Mouse (Mus musculus): Measurements from ENCODE around the gene Leap2.
"Not testable (repeated sequence)": the region's sequence is repeated elsewhere in the genome, so short reads cannot be mapped to it uniquely, and the experiment has no call there.

Gene Leap2

DNA sequence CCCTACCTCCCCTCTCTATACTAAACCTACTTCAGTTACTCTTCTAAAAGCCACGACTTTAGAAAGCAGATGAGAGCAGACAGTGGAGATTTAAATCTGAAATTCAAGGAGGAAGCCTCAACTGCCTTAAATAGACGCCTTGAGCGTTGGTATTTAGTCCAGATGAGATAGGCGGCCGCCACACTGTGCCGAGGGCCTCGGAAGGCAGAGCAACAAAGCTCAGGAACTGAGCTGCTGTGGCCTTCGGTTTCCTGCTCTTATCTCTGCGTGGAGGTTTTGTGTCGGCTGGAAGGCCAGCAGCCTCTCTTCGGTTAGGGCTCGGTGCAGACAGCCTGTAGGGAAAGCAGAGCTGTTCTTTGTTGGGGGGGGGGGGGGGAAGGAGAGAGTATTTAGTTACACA, 19.0 kb upstream of the Leap2 start:
- no peak for DNase-seq (ENCODE audit: low spot score)

DNA sequence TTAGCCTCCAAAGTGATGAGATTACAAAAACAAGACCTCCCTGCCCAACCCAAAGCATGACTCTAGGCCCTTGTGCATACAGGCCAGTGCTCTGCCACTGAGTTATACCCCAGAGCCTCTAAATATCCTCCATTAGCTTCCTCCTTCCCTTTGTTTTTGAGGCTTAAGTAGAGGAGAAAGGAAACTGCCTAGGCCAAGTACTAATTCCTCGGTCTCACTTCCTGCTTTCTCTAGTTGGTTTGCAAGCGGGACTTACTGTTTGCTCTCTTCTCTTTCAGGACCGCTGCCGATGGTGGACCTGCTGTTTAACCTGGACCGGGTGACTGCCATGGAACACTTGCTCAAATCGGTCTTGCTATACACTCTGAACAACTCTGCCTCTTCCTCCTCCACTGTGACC, 13.4 kb upstream of the Leap2 start:
- no peak for DNase-seq (ENCODE audit: low spot score)

DNA sequence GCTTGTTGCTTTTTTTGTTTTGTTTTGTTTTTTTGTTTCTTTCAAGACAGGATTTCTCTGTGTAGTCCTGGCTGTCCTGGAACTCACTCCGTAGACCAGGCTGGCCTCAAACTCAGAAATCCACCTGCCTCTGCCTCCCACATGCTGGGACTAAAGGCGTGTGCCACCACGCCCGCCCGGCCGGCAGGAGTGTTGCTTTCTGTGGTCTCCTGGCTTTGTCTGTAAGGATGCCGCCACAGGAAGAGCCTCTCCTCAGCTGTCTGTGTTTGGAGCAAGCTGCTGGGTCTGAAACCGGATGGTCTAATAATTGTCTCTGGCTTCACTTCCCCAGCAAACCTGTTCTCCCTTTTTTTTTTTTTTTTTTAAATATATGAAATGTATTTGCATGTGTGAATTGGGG, 12.5 kb upstream of the Leap2 start:
- no peak for DNase-seq (ENCODE audit: low spot score)

DNA sequence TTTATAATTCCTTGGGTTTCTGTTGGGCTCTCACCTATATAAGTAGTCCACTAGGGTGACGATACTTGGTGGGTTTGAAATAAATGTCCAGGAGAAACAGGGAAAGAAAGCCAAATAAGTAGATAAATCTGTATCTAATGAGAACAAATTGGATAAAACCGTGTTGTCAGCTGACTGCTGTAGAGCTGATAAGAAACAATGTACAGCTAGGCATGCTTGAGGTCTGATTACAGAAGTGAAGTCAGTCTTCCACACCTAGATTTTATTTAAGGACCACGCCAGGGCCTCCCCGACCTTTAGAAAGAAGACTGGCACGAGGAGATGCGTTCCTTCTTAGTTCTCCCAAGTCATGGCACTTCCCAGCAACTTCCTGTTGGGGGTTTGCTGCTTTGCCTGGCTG, 10.1 kb upstream of the Leap2 start:
- no peak for DNase-seq (ENCODE audit: low spot score)

DNA sequence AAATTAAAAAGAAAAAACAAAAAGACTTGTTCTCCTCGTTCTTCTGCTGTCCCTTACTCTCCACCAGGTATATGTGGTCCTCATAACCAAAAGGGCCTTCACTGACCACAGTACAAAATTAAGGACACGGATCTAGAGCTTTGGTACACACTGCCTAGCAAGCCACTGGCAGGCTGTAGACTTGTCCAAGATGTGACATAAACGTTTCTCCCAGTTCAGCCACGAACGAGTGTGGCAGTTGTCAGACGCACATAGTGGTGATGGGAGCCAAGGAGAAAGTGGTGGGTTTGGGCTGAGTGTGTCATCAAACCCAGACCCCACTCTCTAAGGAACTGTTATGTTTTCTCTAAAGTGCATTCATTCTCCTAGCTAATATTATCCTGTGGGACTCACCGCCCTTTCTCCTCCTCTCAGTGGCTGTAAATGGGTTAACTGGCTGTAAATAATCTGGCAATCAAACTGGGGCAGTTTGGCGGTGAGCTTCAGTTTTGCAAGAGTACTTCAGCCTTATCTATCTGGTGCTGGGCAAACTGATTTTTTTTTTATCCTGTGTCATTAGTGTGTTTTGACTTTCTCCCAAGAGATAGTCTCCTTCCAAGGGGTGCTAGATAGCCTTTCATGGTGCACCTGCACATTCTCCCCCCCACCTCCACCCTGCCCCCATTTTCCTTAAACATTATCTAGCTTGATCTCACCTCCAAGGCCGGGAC, 8.5 kb upstream of the Leap2 start:
- peak; percentile 22 for DNase-seq (ENCODE audit: low spot score)

DNA sequence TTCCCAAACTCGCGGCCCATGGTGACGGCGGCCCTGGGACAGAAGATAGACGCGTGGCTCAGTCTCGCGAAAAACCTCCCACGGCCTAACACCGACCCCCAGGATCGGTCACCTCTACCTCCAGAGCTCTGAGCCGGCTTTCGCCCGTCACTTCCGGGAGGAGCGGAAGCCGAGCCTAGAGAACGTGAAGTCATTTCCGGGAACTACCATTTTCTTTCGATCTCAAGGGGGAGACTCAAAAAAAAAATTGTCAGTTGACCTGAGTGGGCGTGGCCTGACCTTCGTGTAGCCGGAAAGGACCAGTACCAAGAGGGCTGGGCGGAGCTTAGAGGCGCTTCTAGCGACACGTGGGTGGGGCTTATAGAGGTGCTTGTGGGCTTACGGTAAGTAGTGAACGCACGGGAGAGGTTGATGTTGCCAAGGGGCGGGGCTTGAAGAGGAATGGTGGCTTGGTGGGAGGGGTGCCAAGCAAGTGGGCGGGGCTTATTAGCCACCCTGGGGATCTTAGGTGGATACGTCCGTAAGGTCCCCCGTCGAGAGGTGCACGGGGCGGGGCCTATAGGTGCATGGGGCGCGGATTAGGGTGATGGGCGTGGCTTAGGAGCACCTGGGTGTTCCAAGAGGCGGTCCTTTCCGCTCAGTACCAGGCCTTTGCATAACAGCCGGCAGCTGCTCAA, 7.8 kb upstream of the Leap2 start, which contains the start of the genes Uqcrq and Gdf9:
TSS of gene Uqcrq (minus strand) at position 162 of the 677 bp plus-strand sequence.
TSS of gene Gdf9 (plus strand) at position 354 of the 677 bp plus-strand sequence.
- peak; percentile 99 for DNase-seq (ENCODE audit: low spot score)

DNA sequence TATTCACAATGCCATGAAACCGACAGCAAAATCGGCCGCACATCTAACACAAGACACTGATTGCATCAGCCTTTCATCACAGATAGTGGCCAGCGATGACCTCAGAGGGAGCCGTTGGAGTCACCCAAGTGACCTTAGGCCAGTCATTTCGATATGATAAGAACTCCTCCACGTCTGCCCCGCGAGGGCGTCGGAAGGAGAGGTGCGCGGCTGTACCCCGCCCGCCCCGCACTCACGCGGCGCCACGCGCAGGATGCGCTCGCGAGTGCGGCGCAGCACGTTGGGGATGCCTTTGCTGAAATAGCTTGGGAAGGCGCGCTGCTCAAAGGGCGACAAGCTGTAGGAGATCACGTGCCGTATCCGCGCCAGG, 7.3 kb upstream of the Leap2 start:
- no peak for DNase-seq (ENCODE audit: low spot score)

DNA sequence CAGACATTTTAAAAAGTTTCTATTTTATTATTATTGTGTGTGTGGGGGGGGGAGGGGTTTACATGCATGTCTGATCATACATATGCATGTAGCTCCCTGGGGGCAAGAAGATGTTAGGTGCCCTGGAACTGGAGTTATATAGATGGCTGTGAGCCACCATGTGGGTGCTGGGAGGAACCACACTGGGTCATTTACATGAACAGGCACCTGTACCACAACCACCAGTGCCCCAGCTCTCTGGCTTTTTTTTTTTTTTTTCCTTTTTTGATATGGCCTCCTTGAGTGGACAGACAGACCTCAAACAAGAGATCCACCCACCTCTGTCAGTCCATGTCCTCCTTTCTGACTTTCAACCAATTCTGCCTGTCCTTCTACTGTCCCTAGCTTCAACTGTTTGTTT, 6.2 kb upstream of the Leap2 start:
- no peak for DNase-seq (ENCODE audit: low spot score)

DNA sequence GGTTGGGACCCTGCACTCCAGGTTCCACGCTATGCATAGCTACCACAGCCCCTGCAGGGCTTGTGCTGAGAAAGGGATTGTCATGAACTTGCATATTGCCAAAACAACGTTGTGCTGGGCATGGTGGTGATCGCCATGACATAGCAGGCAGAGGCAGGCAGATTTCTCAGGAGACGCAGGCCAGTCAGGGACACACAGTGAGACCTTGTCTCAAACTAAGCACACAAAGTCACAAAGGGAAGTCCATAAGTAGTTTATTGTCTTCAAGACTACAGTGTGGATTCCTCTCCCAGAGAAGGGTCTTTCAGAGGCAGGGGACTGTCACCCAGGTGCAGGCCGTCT, 5.7 kb upstream of the Leap2 start:
- DNase-seq (ENCODE audit: low spot score), result no peak

DNA sequence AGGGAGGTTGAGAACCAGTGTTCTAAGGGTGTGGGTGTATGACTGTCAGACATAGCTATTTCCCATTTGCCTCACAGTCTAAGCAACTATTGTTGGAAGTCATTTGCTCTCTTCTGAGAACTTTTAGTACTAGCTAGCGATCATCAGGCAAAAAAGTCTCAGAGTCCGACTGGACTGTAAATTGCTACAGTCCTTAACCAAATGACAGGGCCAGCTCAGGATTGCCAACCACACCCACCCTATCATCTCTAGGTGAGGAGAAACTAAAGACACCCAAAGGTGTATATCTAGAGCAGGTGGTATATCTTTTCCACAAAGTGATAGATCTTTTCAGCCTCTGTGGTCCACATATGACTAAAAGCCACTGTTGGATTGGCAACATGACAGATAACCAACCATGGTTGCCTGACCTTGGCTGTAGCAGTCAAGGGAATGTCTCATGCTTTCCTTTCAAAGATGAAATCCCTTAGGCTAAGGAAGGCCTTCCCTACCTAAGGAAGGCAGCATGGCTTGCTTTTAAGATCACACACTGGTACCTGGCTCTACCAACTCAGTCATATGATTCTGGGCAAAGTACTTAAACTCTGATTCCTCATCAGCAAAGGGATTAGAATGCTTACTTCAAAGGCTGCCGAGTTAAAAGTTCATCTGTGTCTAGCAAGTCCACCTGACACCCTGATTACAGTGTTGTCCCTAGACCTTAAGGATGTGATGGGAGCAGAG, 5.2 kb upstream of the Leap2 start:
- DNase-seq (ENCODE audit: low spot score), result no peak

DNA sequence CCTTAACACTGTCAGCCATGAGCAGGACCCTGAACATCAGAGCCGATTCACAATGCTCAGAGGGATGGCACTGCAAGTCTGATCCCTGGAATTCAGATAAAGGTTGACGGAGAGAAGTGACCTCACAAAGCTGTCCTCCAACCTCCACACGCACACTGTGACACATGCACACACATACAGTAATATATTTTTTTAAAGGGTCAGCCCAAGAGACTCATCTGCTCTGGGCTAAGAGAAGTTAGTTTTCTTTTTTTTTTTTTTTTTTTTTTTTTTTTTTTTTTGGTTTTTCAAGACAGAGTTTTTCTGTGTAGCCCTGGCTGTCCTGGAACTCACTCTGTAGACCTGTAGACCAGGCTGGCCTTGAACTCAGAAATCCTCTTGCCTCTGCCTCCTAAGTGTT, 3.9 kb upstream of the Leap2 start:
- not testable (repeated sequence) for DNase-seq (ENCODE audit: low spot score)

DNA sequence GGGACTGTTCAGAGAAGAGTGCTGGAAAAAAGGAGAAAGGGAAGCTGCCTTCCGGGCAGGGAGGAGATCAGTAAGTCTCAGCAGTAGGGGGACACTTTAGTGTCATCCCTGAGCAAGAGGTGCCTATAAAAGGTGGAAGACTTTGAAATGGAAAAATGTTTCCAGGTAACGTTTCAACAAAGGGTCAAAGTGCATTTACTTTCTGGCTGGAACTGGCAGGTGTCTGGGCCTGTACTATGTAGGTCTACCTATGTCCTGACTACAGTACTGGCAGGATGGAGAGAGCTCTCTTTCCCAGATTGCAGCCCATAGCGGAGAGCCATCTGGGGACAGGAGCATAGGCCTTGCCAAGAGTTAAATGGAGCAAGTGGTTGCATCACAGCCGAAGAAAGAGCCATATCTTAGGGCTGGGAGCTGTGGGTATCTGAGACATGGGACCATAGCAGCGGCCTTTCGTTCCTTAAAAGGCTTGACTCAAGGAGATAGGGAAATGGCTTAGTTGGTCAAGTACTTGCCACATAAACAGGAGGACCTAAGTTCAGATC, 2.8 kb upstream of the Leap2 start:
- DNase-seq (ENCODE audit: low spot score), result no peak

DNA sequence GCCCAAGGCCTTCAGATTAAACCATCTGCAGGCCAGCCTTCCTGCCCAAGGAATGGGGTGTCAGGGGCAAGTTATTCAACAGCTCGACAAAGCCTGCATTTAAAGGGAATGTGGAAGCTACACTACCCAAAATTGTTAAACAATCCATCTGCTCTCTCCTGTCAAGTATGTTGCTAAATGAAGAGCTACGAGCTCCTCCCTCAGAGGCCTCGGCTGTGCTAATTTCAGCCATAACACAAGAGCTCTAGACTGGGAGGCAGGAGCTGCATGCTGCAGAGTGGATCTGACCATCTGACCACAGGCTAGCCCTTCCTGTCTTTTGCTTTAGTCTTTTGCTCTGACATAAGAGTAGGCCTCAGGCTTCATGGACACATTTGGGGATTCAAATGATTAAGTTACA, 2.3 kb upstream of the Leap2 start:
- no peak for DNase-seq (ENCODE audit: low spot score)

DNA sequence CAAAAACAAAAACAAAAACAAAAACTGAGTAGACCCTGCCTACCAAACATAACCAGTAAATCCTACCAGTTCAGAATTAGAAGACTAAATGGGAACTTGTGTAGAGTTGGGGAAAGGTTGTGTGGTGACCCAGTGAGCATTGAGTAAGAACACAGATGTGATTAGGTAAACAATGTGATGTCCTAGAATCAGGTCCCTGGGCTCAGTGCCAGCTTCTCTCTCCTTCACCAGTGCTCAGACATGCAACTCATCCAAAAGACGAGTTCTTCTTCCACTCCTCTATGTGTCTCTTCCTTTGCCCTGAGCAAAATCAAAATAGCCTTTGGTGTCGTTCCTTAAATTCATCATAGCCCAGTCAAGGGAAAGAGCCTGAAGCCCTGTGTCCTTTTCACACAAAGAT, 1.9 kb upstream of the Leap2 start:
- no peak for DNase-seq (ENCODE audit: low spot score)

DNA sequence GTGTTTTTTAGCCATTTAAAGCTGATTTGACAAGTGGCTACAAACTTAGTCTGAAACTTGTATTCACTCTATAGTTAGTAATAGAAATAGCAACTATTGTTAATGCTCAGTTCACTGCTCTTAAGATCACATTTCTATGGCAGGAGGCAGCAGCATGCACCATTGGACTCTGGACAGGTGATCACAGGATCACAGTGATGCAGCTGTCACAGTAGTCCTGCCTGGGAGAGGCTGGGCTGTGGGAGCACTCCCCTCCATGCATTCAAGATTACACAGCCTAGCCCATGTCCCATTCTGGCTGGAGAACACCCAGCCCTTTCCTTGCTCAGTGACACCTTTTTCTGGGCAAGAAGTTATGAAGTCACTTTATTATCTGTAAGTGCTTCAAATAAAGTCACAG, 4.9 kb downstream of the Leap2 start:
- no peak for DNase-seq (ENCODE audit: low spot score)

DNA sequence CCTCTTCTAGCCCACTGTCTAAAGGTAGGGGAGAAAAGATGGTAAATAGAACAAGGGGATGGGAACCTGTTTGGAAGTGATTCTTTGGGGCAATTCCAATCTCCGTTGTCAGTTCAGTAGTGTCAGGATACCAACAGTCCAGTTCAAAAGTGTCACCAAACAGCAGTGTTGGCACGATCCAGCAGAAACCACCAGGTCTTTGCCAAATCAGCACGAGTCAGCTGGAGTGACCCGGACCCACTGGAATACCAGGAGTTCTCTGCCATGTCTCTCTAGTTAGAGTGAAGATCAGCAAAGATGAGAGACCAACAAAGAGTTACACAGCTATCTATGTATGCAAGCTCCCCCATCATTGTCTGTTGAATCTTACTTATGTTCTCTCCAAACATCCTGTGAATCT, 9.1 kb downstream of the Leap2 start:
- DNase-seq (ENCODE audit: low spot score), result no peak

DNA sequence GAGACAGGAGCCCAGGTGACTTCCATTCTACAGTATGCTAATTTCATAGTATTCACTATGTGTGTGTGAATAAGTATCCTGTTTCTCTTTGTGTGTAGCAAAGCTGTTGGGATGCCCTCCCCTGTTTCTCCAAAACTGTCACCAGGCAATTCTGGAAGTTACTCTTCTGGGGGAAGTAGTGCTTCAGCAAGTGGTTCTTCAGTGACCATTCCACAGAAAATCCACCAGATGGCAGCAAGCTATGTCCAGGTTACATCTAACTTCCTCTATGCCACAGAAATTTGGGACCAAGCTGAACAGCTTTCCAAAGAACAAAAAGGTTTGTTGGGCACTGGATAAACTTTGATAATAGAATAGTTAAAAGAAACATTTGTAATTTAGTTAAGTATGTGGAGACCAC, 11.2 kb downstream of the Leap2 start:
- no peak for DNase-seq (ENCODE audit: low spot score)

DNA sequence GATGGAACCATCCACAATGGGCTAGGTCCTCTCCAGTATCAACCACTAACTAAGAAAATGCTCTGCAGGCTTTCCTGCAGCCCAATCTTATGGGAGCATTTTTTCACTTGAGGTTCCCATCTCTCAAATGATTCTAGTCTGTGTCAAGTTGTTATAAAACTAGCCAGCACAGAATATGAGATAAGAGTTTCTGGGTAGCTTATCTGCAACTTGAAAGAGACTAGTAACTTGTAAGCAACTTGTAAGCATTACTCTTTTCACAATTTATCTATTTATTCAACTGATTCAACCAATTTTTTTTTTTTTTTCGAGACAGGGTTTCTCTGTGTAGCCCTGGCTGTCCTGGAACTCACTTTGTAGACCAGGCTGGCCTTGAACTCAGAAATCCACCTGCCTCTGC, 19.3 kb downstream of the Leap2 start:
- DNase-seq (ENCODE audit: low spot score), result no peak

DNA sequence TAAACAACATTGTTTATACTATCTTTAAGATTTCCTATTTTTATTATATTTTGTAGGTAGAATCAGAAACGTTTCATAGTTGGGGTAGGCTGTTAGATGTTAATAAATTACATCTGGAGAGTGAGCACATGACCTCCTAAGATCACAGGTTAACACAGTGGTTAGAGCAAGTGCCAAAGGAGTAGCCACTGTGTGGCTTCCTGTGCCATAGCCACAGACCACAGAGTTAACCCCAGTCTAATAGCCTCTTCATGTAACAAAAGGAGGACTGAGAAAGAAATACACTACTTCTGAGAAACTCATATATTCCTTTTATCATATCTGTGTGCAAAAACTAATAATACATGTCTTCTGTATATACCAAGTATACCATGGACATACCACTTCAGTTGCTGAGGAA, 29.1 kb downstream of the Leap2 start:
- no peak for DNase-seq (ENCODE audit: low spot score)

DNA sequence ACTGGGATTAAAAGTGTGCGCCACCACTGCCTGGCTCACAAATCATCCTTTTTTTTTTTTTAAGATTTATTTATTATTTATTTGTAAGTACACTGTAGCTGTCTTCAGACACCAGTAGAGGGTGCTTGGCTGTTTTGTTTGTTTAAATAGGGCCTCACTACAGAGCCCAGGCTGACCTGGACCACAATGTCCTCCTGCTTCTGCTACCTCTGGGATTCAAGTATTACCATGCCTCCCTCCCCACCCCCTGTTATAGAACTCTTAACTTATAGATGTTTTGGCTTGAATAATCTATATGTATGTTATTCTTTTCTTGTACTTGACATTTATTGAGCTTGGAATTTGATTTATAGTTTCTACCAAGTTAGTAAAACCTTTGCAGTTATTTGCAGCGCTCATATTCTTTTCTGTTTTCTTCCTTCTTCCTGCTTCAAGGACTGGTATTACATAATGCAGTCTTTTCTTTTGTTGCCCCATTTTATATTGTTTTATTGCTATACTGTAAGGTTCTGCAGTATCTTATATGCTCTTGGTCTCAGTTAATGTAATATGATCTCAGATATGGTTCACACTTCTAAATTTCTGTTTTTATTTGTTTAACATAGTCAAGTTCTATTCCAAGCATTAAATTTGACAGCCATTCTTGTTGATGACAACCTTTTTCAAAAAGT, 39.1 kb downstream of the Leap2 start:
- no peak for DNase-seq (ENCODE audit: low spot score)

DNA sequence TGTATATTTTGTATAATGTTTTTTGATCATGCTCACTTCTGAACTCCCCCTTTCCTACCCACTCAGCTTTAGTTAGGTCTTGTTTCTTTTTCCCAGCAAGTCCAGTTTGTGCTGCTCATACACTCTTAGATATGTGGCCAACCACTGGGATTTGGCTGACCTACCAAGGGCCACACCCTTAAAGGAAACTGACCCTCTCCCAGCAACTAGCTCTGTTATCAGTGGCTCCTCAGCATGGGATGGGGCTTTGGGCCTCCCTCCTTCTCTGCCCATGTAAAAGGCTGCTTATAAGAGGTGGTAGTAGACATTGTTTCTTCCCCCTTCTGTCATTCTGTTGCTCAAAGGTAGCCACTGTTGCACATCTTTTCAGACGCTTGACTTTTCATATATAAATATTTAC, 44.1 kb downstream of the Leap2 start:
- DNase-seq (ENCODE audit: low spot score), result no peak

Data from urinary bladder, postnatal 14 days (tissue).